Mouse (Mus musculus): ENCODE data around the gene Mpv17l2.

The Mpv17l2 gene

DNA sequence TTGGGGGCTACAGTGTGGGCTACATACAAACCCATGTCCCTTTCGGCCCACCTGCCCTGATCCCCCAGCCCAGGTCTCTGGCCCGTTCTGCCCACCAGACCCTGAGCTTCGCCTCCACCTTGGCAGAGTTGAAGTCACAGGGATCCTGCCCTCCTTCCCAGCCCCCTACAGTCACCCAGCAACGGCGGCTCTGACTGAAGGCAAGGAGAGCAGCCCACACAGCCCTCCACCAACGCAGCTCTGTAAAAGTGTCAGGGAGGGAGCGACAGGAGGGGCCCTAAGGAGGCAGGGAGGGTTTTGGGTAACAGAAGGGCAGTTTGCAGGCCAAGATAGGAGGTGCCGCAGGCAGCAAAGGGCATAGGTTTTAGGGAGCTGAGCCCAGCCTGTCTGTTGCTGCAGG is 30.1 kb upstream of the Mpv17l2 start:
- no peak for DNase-seq (ENCODE audit: low spot score in 2 of 2)

DNA sequence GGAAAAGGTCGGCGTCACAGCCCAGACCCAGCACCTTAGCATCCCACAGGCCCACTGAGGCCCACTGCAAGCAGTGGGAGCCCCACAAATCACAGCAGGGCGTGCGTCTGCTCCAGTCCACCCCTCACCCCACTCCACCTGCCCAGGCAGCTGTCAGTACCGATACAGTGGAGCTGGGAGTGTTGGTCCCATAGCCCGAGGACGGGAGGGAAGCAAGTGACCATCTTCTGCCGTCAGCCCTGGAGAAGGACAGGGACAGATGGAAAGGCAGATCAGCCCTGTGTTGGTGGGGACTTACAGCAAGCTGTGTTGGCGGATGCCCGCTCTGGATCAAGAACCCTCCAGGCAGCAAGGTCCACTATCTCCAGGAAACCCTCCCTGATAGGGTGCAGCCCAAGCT is 28.3 kb upstream of the Mpv17l2 start:
- DNase-seq (ENCODE audit: low spot score in 2 of 2) = no peak

DNA sequence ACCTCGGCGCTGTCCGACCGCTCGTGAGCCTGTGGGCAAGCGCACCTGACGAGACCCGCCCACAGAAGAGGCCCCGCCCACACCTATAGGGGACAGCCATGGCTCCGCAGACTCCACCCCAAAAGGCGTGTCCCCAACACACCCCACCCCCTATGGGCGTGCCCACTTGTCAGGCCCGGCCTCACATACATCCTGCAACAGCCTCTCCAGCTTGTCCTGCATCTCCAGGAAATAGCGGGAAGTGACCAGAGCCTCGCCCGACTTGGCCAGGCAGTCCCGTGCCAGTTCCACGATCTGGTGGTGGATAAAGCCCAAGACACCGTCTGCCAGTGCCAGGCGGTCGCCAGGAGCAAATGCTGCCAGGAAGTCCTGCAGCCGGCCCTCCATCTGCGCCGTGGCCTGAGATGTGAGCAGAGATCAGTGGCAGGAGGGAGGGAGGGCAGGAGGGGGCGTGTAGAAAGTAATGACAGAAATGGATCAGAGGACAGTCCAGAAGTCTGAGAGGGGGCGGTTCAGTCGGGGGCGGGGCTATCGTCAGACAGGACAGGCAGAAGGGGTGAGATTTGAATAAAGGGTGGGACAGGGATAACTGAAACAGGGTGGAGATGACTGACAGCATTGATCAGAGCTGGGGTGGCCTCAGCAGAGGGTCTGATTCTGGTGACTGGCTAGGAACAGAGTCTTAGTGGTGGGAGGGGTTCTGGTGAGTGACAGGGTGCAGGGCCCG is 27.4 kb upstream of the Mpv17l2 start:
- DNase-seq (ENCODE audit: low spot score in 2 of 2) = peak in 1 of 2 experiments; percentile 61

GRCm38 (mm10) chr8:70787051-70787445 is 26.3 kb upstream of the Mpv17l2 start:
- DNase-seq (ENCODE audit: low spot score in 2 of 2) = no peak

GRCm38 (mm10) chr8:70786291-70787050 is 25.7 kb upstream of the Mpv17l2 start:
- DNase-seq (ENCODE audit: low spot score in 2 of 2) = no peak

DNA sequence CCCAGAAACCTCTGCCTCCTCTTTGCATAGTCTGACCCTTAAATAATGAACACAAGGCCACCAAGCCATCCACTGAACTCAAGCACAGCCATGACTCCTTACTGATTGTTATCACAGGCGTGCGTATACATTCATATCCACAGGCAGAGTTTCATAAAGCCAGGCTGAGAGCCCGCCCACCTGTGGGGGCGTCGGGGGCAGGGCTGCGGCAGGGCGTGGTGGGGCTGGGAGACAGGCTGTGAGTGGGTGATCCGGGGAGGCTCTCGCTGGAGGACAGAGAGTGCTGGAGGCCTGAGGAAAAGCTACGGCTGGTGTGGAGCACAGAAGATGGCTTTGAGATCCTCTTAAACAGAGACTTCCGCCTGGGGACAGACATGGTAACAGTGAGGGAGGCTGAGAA is 19.3 kb upstream of the Mpv17l2 start:
- DNase-seq (ENCODE audit: low spot score in 2 of 2) = no peak

DNA sequence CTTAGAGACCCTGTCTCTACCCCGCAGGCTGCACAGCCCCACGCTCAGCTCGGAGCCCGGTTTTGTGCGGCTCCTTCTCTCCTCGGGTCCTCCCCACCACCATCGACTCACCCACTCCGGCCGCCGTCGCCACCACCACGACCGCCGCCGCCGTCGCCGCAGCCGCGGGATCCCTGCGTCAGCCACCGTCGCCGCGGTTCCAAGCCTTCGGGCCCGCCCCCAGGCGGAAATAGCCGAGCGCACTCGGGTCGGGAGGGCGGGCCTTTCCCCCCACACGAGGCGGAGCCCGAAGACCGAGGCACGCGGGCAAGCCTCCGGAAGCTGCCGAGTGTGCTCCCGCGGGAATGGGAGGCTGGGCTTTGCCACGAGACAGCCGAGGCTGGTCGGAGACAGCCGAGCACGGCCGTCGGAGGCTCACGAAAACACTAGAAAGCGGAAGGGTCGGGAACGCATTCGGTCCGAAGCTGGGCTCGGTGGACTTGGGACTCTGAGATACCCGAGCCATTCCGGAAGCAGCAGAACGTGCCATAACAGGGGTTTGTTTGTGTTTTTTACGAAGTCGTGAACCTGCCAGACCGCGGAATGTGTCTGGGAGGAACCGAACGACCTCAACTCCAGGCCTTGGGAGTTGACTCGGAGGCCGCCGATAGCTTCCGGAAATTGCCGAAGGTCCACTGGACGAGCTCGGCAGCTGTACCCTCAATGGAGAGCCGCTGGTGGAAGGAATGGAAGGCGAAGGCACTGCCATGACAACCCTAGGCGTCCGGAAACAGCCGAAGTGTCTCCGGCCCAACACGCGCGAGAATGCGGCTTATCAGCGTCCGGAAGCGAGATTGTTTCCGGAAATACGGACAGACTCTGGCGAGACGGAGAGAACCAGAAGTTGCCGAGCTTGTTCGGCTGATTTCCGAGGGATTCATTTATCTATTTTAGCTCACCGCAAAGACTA is 16.0 kb upstream of the Mpv17l2 start, which contains the start of gene Pik3r2:
TSS of gene Pik3r2 (minus strand) at position 218 of the 949 bp plus-strand sequence.
- peak; percentile 99 to 100 for DNase-seq (ENCODE audit: low spot score in 2 of 2)

DNA sequence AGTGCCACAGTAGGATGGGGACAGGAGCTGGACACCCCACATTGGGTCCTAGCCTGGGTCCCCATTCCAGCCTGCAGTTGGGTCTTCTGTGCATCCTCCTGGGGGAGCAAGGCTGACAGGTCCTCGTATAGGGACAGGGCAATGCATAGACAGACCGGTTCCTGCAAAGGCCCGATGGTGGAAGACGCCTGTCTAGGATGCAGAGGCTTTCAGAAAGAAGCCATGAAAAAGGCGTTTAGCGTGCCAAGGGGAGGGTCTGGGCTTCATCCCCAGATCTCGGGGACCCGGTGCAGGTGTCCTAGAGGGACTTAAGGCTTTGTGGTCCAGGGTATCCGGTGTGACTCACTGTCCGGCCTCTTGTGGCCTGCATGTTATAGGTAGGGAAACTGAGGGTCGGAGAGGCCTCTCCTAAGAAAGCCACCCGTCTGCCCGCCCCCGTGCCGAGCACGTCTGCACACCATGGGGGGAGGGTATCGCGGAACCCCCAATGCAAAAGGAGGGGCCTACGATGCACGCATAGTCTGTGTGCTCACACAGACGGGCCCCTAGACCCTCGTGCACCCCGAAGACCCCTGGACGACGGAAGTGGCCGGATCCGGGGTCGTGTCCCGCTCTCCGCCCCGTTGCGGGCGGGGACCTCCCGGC is 15.2 kb upstream of the Mpv17l2 start:
- DNase-seq (ENCODE audit: low spot score in 2 of 2) = peak in 1 of 2 experiments; percentile 32

- DNase-seq (ENCODE audit: low spot score in 2 of 2) = no peak
Observed at GRCm38 (mm10) chr8:70775227-70775626, 14.5 kb upstream of the Mpv17l2 start.

GRCm38 (mm10) chr8:70774740-70775139 is 14.0 kb upstream of the Mpv17l2 start:
- no peak for DNase-seq (ENCODE audit: low spot score in 2 of 2)

- peak in 1 of 2 experiments; percentile 88 for DNase-seq (ENCODE audit: low spot score in 2 of 2)
Observed at GRCm38 (mm10) chr8:70773833-70774232, 13.1 kb upstream of the Mpv17l2 start.

DNA sequence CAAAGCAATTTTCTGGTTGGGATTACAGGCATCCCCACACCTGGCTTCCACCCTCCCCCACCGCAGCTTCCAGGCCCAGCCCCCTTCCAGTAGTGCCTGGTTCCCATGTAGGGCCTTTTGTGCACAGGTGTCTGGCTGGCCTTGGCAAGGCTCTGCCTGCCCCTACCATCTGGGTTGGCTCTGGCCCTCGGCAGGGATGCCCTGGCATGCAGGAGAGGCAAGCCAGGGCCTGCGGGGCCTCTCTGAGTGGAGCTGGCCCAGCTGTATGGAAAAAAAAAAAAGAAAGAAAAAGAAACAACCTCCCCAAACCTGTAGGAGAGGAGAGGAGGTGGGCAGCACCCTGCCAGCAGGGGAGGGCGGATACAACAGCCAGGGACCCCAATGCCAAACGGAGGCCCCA is 12.7 kb upstream of the Mpv17l2 start:
- DNase-seq (ENCODE audit: low spot score in 2 of 2) = no peak

DNA sequence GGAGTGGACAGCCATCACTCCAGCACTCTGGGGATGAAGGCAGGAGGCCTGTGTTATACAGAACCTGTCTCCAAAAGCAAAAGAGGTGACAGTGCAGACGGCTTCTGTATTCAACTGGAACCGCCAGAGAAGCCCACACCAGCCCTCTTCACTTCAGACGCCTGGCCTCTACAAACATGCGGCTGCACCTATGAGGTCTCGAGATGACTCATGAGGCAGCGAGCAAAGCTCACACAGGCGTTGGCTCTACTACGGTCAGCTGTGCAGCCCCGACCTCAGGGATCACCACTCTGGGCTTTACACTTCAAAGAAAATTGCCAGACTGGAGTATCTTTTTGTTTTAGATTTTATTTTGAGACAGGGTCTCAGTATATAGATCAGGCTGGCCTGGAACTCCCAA is 12.1 kb upstream of the Mpv17l2 start:
- DNase-seq (ENCODE audit: low spot score in 2 of 2) = no peak

DNA sequence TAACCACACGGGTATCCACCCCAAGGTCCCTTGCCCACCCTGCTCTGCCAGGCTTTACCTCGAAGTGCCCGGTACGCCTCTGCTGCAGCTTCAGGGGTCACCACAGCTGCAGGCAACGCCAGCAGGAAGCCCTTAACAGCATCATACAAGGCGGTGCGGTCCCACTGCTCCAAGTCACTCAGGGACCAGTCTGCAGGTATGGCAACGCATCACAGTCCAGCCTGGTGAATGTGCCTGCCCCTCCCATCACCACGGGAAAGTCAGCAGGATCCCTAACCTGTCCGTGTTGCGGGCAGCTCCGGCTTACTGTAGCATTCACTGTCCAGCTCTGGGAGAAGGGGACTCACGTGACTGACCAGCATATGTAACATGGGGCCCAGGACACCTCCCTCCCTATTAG is 11.3 kb upstream of the Mpv17l2 start:
- no peak for DNase-seq (ENCODE audit: low spot score in 2 of 2)

DNA sequence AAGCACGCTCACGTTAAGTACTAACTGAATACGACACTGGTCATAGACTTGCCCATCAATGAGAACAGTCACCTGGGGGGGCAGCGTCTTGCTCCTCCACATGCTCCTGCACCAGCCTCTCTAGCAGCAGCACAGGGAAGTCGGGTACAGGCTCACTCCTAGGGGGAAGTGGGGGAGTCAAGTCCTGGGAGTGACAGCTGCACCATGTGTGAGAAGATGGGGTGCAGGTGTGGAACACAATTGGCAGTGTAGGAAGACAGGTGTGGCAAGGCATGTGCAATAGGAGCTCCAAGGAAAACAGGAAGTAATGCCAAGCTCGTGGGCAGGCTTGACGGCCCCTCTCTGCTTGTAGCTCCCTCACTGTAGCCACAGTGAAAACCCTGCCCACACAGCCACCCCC is 10.5 kb upstream of the Mpv17l2 start:
- no peak for DNase-seq (ENCODE audit: low spot score in 2 of 2)

- no peak for DNase-seq (ENCODE audit: low spot score in 2 of 2)
Observed at GRCm38 (mm10) chr8:70770748-70771147, 10.0 kb upstream of the Mpv17l2 start.

DNA sequence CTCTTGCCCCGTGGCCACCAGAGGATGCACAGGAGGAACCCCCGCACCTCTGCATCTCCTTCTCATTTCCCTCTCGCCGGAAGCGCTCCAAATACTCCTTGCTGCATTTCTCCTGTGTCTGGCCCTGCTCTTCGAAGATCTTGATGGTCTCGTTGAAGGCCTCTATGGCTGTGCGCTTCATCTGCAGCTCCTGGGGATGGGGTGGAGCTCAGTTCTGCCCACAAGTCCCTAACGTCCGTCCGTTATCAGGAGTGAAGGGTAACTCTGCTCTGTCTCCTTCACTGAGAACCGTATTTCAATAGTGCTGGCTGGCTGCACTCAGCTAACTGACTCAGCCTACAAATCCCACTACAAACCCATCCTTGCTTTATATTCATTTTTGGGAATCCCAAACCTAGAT is 9.1 kb upstream of the Mpv17l2 start:
- no peak for DNase-seq (ENCODE audit: low spot score in 2 of 2)

DNA sequence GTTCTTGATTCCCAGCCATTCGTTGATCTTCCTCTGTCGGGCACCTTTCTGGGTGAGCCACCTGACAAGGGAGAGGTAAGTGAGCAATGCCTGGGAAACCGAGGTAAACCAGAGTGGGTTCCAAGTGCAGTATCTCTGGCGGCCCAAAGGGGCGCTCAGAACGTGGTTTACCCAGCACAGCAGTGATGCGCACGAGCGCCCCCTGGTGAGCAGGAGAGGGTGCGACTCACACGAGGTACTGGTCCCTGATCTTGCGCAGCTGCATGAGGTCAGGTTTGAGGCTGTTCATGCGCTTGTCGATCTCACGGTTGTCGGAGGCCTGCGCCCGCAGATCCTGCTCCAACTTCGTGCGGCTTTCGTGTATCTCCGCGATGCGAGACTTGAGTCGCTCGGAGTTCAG is 8.6 kb upstream of the Mpv17l2 start:
- DNase-seq (ENCODE audit: low spot score in 2 of 2) = peak; percentile 95 to 98

- no peak for DNase-seq (ENCODE audit: low spot score in 2 of 2)
Observed at GRCm38 (mm10) chr8:70768956-70769355, 8.2 kb upstream of the Mpv17l2 start.

- no peak for DNase-seq (ENCODE audit: low spot score in 2 of 2)
Observed at GRCm38 (mm10) chr8:70768231-70768776, 7.6 kb upstream of the Mpv17l2 start.

DNA sequence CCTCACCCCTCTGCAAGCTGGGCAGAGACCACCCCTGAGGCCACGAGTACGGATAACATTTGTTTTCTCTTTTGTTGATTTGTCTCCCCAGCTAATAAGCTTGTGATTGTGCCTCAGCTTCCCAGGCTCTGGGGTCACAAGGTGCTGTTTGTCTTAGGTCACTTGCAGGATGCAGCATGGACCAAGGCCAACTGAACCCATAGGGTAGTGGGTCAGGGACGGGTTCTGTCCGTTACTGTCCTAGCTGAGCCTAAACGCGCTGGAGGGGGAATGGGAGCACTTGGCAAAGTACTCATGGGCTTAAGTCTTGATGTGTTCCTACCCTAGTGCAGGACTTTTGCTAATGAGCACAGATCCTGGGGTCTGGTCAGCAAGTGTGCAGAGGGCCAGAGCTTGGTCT is 6.8 kb upstream of the Mpv17l2 start:
- no peak for DNase-seq (ENCODE audit: low spot score in 2 of 2)

Measured in cerebellum, postnatal 4 days (tissue).